Mouse (Mus musculus): ENCODE results near the gene Pttg1ip.

The Pttg1ip gene

GRCm38 (mm10) chr10:77569481-77569880 is 12.0 kb upstream of the Pttg1ip start:
- in situ Hi-C loops (cut with MboI, MseI) = no loop called here

- in situ Hi-C loops (cut with MboI, MseI) = no loop called here
These were observed 11.4 kb upstream of the Pttg1ip start for GRCm38 (mm10) chr10:77569973-77570658.

GRCm38 (mm10) chr10:77572225-77572624 is 9.3 kb upstream of the Pttg1ip start:
- in situ Hi-C loops (cut with MboI, MseI) = no loop called here

GRCm38 (mm10) chr10:77573162-77573561 is 8.4 kb upstream of the Pttg1ip start:
- in situ Hi-C loops (cut with MboI, MseI) = no loop called here

DNA sequence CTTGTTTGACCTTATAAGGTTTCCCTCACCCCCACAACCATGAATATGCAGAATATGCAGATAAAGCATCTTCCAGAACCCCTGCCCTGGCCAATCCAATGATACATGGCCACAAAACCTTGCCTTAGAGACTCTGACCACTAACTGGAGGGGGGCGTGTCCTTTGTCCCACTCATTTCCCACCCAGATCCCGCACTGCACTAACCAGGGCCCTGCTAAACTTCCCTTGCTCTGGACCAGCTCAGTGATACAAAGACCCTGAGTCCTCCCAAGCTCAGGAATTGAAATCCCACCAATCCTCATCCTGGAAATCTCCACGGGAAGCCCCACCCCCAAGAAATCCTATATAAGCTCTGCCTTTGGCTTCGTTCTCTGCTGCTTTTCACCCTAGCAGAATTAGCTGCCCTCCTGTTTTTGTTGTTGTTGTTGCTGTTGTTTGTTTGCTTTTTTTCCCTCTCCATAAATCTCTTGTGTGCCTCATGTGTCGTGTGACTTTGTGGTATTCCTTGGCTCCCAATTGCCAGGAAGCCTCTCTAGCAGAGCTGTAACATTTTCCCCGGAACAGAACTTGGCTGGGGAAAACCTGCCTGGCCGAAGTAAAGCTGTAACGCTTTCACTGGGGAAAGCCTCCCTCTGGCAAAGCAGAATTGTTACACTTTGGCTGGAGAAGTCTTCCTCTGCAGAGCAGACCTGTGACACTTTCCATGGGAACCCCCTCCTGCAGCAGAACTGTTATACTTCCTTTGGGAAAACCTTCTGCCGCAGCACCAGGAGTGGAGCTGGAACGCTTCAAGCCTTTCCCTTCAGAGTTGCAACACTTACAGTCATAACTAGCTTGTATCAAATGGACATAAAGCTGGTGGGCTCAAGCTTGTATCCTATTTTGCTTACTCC is 1.2 kb upstream of the Pttg1ip start:
- in situ Hi-C loops (cut with MboI, MseI) = no loop called here

DNA sequence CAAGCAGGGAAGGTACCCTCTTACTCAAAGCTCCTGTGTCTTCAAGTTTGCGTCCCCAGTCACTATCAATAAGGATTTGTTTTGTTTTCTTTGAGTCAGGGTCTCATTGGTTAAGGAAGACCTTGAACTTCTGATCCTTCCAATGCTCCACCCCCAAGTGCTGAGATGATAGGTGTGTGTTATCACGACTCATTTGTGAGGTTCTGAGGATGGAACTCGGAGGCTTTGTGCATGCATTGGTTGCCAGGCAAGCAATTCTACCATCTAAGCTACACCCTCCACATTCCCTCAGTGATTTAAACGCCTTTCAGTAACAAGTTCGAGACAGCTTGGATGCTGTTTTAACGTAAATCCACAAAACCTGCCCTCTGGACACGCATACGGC is 505 bp upstream of the Pttg1ip start:
- in situ Hi-C loops (cut with MboI, MseI) = no loop called here

GRCm38 (mm10) chr10:77582285-77582618 is 732 bp downstream of the Pttg1ip start:
- in situ Hi-C loops (cut with MboI, MseI) = no loop called here

- in situ Hi-C loops (cut with MboI, MseI) = no loop called here
These were observed 2.4 kb downstream of the Pttg1ip start for GRCm38 (mm10) chr10:77583795-77584422.

DNA sequence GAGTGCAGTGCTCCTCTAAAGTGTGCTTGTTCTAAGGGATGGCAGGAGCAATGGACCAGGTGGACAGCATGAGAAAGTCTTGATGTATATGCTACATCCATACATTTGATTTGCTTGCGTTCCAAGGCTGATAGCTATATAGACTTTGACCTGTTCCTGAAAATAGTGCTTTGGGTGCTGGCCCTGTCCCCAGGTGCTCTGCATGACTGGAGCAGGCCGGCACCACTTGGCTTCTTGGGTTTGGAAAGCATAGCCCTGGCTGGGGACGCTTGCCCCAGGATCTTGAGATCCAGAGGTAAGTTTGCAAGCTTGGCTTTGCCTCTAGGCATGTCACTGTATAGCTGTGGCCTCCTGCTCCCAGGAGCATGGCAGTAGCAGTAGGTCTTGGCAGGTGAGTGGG is 5.1 kb downstream of the Pttg1ip start:
- in situ Hi-C loops (cut with MboI, MseI) = no loop called here

- in situ Hi-C loops (cut with MboI, MseI) = no loop called here
These were observed 5.7 kb downstream of the Pttg1ip start for GRCm38 (mm10) chr10:77587091-77587775.

DNA sequence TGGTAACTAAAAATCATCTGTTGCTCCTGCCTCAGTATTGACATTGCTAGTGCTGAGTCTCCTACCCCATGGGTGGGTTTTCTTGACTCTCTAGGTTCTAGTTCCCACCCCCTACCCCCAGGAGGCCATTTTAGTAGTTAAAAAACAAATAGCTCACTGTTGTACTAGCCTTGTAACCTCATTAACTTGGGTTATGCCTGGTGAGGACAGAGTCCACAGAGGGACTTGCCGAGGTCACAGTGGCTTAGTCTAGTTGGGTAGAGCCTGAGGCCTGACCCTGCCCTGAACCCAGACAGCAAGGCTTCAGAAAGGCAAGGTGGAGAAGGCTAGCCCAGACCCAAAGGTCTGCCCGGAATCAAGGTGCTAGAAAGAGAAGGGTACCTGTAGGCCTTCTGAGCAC is 6.5 kb downstream of the Pttg1ip start:
- in situ Hi-C loops (cut with MboI, MseI) = no loop called here

- in situ Hi-C loops (cut with MboI, MseI) = no loop called here
These were observed 7.6 kb downstream of the Pttg1ip start for GRCm38 (mm10) chr10:77589117-77589516.

- in situ Hi-C loops (cut with MboI, MseI) = no loop called here
These were observed 8.2 kb downstream of the Pttg1ip start for GRCm38 (mm10) chr10:77589749-77590148.

GRCm38 (mm10) chr10:77590812-77591211 is 9.3 kb downstream of the Pttg1ip start:
- in situ Hi-C loops (cut with MboI, MseI) = no loop called here

GRCm38 (mm10) chr10:77591546-77591945 is 10.0 kb downstream of the Pttg1ip start:
- in situ Hi-C loops (cut with MboI, MseI) = no loop called here

DNA sequence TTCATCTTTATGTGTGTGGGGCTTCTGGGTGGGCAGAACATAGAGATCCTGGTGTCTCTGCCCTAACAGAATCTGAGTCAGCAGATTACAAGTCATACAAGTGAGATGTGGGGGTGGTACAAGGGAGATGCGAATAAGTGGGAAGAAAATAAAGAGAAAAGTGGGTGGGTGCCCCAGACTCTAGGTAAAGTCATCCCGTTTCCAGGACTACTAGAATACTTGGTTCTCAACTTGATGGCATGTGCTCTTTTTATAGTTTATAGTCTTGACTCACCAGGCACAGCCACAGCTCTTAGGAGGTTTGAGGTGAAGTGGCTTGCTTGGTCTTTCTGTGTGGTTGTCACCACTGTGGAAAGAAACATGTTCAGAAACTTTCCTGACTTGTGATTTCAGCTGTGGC is 14.5 kb downstream of the Pttg1ip start:
- in situ Hi-C loops (cut with MboI, MseI) = no loop called here

GRCm38 (mm10) chr10:77603021-77603420 is 21.5 kb downstream of the Pttg1ip start:
- in situ Hi-C loops (cut with MboI, MseI) = loop anchor here (5.0 kb wide), 1 partner anchor 86 kb away; the partner anchor contains the start of gene Fam207a

DNA sequence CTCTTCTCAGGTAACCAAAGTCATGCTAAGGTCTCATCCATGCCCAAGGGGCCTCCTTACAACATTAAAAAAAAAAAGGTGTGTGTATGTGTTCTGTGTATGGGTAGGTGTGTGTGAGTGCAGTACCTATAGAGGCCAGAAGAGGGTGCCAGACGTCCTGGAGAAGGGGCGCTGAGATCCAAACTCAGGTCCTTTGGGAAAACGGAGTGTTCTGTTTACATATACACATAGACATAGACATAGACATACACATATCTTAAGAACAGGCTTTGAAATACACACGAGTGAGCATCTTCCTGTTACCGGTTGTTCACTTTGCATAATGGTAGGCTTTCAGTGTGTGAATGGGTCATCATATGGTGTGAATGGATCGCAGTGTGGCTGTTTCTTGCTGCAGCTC is 22.6 kb downstream of the Pttg1ip start:
- in situ Hi-C loops (cut with MboI, MseI) = loop anchor here (5.0 kb wide), 1 partner anchor 87 kb away; the partner anchor contains the start of gene Fam207a

DNA sequence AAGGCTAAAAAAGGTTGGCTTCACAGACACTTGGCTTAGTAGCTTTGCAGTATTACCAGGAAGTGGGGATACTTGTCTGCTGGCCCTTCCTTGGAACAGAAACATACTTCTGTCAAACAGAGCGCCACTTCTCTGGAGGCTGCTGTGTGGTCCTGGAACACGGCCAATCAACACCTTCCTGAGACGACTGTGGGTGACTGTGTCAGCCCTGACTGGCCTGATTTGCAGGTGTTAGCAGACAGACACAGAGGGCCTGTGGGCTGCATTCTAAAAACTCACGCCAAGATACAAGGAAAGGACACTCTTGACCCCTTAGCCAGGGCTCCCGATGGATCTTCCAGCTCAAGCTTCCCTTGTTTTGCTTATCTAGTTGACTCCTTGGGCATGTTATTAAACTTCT is 23.4 kb downstream of the Pttg1ip start:
- in situ Hi-C loops (cut with MboI, MseI) = loop anchor here (5.0 kb wide), 1 partner anchor 88 kb away; the partner anchor contains the start of gene Fam207a

- in situ Hi-C loops (cut with MboI, MseI) = no loop called here
These were observed 23.8 kb downstream of the Pttg1ip start for GRCm38 (mm10) chr10:77605368-77605767.

GRCm38 (mm10) chr10:77605908-77606826 is 24.6 kb downstream of the Pttg1ip start, which contains the start of the genes Sumo3 and Gm49325:
Sumo3 (plus strand) TSS chr10:77606097.
Gm49325 (plus strand) TSS chr10:77606197.
- in situ Hi-C loops (cut with MboI, MseI) = no loop called here

All from regulatory T cell (primary cell).